Mouse (Mus musculus) forebrain, embryonic 11.5 days (tissue): ENCODE results near the gene Mettl26. TPM values are rescaled to one million over a fixed set of nuclear protein-coding genes. Genes with fewer than 3 reads are reported as not detected.

Experiments used
- ATAC-seq: fragments of 200-750 bp; cut with Nextera tagmentation; replicated peaks from 2 replicates; pipeline ENCODE4 v1.8.0; 2017; ENCODE audit warnings: moderate TSS enrichment; ENCODE audit not compliant: low FRiP score
- DNase-seq: peaks from one replicate; pipeline ENCODE4 v3.0.0-alpha.2; 2017; ENCODE audit warnings: low spot score
- H3K27ac ChIP-seq: fragments of 300-500 bp; sonication (generic); 2 replicates; pipeline ENCODE4 v1.5.1; 2014; ENCODE audit warnings: low read depth, low read length
- H3K27me3 ChIP-seq: fragments of 300-500 bp; sonication (generic); 2 replicates; pipeline ENCODE4 v1.6.1; 2014; ENCODE audit warnings: mild to moderate bottlenecking, low read length, mixed read lengths; ENCODE audit not compliant: control insufficient read depth, insufficient read depth
- H3K36me3 ChIP-seq: fragments of 300-500 bp; sonication (generic); 2 replicates; pipeline ENCODE4 v1.6.1; 2014; ENCODE audit warnings: mild to moderate bottlenecking, low read length, moderate library complexity, mixed read lengths; ENCODE audit not compliant: control insufficient read depth, insufficient read depth
- H3K4me1 ChIP-seq: fragments of 300-500 bp; sonication (generic); replicated peaks from 2 replicates; pipeline ENCODE4 v1.6.1; 2014; ENCODE audit warnings: low read length, mixed read lengths; ENCODE audit not compliant: control insufficient read depth, insufficient read depth
- H3K4me2 ChIP-seq: fragments of 300-500 bp; sonication (generic); 2 replicates; pipeline ENCODE4 v1.6.1; 2014; ENCODE audit warnings: low read depth, mild to moderate bottlenecking, low read length, moderate library complexity, mixed read lengths; ENCODE audit not compliant: severe bottlenecking
- H3K4me3 ChIP-seq: fragments of 300-500 bp; sonication (generic); 2 replicates; pipeline ENCODE4 v1.5.1; 2014; ENCODE audit warnings: low read depth, low read length
- H3K9ac ChIP-seq: fragments of 300-500 bp; sonication (generic); 2 replicates; pipeline ENCODE4 v1.6.1; 2014; ENCODE audit warnings: low read length
- H3K9me3 ChIP-seq: fragments of 300-500 bp; sonication (generic); 2 replicates; pipeline ENCODE4 v1.6.1; 2016; ENCODE audit warnings: low read length, mixed read lengths; ENCODE audit not compliant: control insufficient read depth
- WGBS: fragments of 180-500 bp; shearing (Covaris S2); extraction: QIAGEN DNeasy Blood & Tissue Kit; methylation state at CpG from one replicate; pipeline ENCODE4 v1.1.7; 2014; 5-methylcytosine and 5-hydroxymethylcytosine counted together
- polyA plus RNA-seq: library from polyadenylated mRNA; unstranded; fragments of >200 nt; fragmentation: Nextera tagmentation; extraction: Ambion mirVana; gene quantifications from 2 replicates; pipeline ENCODE4 v1.2.1, GENCODE M21; 2014

The Mettl26 gene
- 63.2 and 65.2 TPM in 2 replicates for polyA plus RNA-seq

- DNase-seq (peak; percentile 97), ATAC-seq (peak; percentile 71)
- H3K9ac ChIP-seq = peak within 1 kb of the TSS; percentile 82
- H3K4me1 ChIP-seq = peaks cover 8% of the 10 kb centered on the region; the same call in 1 of the 2 replicates
- no peaks in the 10 kb centered on the region; the same call in 1 of the 2 replicates for H3K36me3 ChIP-seq
- under 1% methylated on average over 25 of the region's 25 CpGs for WGBS
- no peaks in the 10 kb centered on the region for H3K27me3 ChIP-seq
- peak within 1 kb of the TSS; percentile 87 for H3K4me2 ChIP-seq
- peak within 1 kb of the TSS; percentile 58 for H3K27ac ChIP-seq
- H3K4me3 ChIP-seq = peak within 1 kb of the TSS; percentile 57
- no peaks in the 10 kb centered on the region for H3K9me3 ChIP-seq
These were observed at the start of gene Mettl26 for GRCm38 (mm10) chr17:25874721-25875170. Mettl26 (plus strand) TSS chr17:25875074.

DNA sequence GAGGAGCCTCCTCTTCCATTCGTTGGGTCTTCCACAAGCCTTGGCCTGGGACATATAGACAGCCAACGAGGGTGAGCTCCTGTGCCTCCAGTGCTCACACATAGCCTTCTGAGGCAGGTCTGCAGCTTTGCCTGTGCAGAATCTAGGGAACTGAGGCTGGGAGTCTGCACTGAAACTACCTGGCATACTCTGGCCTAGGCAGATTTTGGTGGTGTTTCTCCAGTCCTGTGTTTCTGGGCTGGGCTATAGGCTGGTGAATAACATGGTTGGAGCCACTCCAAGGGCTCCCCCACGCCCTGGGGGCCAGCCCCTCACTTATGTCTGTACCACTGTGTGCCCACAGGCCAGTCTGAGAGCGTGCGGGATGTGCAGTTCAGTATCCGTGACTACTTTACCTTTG lies 49.6 kb upstream of the Mettl26 start:
- H3K27ac ChIP-seq = no peak overlapping the region
- H3K27me3 ChIP-seq = peaks cover 2% of the 10 kb centered on the region; the same call in 1 of the 2 replicates
- H3K4me1 ChIP-seq = peaks cover 23% of the 10 kb centered on the region
- DNase-seq (no peak), ATAC-seq (no peak)
- WGBS = 94% methylated on average over 6 of the region's 6 CpGs
- H3K9me3 ChIP-seq = no peaks in the 10 kb centered on the region
- peaks cover under 1% of the 10 kb centered on the region; the same call in 1 of the 2 replicates for H3K36me3 ChIP-seq
- H3K4me2 ChIP-seq = 0 out of 2 replicates have a peak overlapping the region, but pooled peaks have one; percentile 5
- peak overlapping the region; percentile 12; the same call in 1 of the 2 replicates for H3K9ac ChIP-seq
- no peak overlapping the region for H3K4me3 ChIP-seq

DNA sequence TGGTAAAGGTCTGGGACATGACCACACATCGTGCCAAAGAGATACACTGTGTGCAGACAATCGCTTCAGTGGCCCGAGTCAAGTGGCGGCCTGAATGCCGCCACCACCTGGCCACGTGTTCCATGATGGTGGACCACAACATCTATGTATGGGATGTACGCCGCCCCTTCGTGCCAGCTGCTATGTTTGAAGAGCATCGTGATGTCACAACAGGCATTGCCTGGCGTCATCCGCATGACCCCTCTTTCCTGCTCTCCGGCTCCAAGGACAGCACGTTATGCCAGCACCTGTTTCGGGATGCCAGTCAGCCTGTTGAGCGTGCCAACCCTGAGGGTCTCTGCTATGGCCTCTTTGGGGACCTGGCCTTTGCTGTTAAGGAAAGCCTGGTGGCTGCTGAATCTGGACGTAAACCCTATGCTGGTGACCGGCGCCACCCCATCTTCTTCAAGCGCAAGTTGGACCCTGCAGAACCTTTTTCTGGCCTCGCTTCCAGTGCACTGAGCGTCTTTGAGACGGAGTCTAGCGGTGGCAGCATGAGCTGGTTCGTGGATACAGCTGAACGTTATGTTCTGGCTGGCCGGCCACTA lies 48.8 kb upstream of the Mettl26 start:
- Histone ChIP-seq H3K4me1 (peaks cover 23% of the 10 kb centered on the region), H3K36me3 (peaks cover 4% of the 10 kb centered on the region; the same call in 1 of the 2 replicates), H3K9me3 (no peaks in the 10 kb centered on the region), H3K4me2 (no peak overlapping the region), H3K4me3 (no peak overlapping the region), H3K27ac (no peak overlapping the region), H3K27me3 (no peaks in the 10 kb centered on the region), H3K9ac (no peak overlapping the region)
- DNase-seq (peak; percentile 48), ATAC-seq (no peak)
- 95% methylated on average over 27 of the region's 27 CpGs for WGBS

DNA sequence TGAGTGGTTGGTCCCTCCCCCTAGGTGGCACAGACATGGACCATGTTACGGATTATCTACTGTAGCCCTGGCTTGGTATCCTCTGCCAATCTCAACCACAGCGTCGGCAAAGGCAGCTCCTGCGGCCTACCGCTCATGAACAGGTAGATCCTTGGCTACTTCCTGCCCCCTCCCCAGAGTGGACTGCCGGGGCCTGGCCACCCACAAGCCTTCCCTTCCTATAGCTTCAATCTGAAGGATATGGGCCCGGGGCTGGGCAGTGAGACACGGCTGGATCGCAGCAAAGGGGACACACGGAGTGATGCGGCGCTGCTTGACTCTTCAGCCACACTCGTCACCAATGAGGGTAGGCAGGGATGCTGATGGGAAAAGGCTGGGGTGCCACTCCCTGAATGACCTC lies 47.9 kb upstream of the Mettl26 start:
- no peaks in the 10 kb centered on the region for H3K27me3 ChIP-seq
- no peak overlapping the region for H3K4me2 ChIP-seq
- ATAC-seq (no peak), DNase-seq (no peak)
- H3K4me3 ChIP-seq = no peak overlapping the region
- H3K36me3 ChIP-seq = peaks cover 9% of the 10 kb centered on the region; the same call in 1 of the 2 replicates
- H3K9ac ChIP-seq = no peak overlapping the region
- 93% methylated on average over 13 of the region's 13 CpGs for WGBS
- no peaks in the 10 kb centered on the region for H3K9me3 ChIP-seq
- H3K4me1 ChIP-seq = peaks cover 30% of the 10 kb centered on the region
- no peak overlapping the region for H3K27ac ChIP-seq

DNA sequence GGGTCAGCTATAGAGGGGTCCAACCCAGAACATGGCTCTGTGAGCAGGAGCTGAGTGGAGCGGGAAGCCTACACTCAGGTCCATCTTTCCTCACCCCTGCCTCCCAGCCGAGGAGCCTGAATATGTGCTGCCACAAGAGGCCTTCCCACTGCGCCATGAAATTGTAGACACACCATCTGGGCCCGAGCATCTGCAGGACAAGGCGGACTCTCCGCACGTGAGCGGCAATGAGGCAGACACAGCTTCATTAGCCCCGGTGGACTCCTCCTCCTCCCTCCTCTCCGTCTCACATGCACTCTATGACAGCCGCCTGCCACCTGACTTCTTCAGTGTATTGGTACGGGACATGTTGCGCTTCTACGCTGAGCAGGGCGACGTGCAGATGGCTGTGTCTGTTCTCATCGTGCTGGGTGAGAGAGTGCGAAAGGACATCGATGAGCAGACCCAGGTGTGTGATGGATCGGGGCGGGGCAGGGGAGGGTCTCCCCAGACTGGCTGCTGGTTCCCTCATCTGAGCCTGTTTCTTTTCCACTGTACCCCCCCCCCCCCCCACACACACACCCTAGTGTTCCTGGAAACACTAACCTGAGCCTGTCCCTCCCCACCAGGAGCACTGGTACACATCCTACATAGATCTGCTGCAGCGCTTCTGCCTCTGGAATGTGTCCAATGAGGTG lies 47.2 kb upstream of the Mettl26 start:
- Histone ChIP-seq H3K4me2 (no peak overlapping the region), H3K9me3 (no peaks in the 10 kb centered on the region), H3K4me3 (no peak overlapping the region), H3K4me1 (peaks cover 31% of the 10 kb centered on the region), H3K9ac (no peak overlapping the region; the same call in 1 of the 2 replicates), H3K27me3 (no peaks in the 10 kb centered on the region), H3K27ac (no peak overlapping the region), H3K36me3 (peaks cover 9% of the 10 kb centered on the region; the same call in 1 of the 2 replicates)
- peak; percentile 49 for DNase-seq
- WGBS = 92% methylated on average over 22 of the region's 22 CpGs
- ATAC-seq = no peak

DNA sequence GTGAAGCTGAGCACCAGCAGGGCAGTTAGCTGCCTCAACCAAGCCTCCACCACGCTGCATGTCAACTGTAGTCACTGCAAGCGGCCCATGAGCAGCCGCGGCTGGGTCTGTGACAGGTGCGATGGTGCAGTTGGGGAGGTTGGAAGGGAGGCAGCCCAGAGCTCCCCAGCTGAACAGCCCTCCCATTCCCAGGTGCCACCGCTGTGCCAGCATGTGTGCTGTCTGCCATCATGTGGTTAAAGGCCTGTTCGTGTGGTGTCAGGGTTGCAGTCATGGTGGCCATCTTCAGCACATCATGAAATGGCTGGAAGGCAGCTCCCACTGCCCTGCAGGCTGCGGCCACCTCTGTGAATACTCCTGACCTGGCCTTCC lies 46.7 kb upstream of the Mettl26 start:
- peaks cover 31% of the 10 kb centered on the region for H3K4me1 ChIP-seq
- ATAC-seq (no peak), DNase-seq (peak; percentile 55)
- H3K27ac ChIP-seq = no peak overlapping the region; the same call in 1 of the 2 replicates
- WGBS = 86% methylated on average over 8 of the region's 8 CpGs
- peaks cover 9% of the 10 kb centered on the region; the same call in 1 of the 2 replicates for H3K36me3 ChIP-seq
- H3K27me3 ChIP-seq = no peaks in the 10 kb centered on the region
- H3K4me3 ChIP-seq = peak overlapping the region; percentile 52
- peak overlapping the region; percentile 86; the same call in 1 of the 2 replicates for H3K4me2 ChIP-seq
- H3K9ac ChIP-seq = no peak overlapping the region; the same call in 1 of the 2 replicates
- no peaks in the 10 kb centered on the region for H3K9me3 ChIP-seq

- Histone ChIP-seq H3K27ac (peak within 1 kb of the TSS; percentile 75), H3K4me2 (peak within 1 kb of the TSS; percentile 86), H3K4me3 (peak within 1 kb of the TSS; percentile 52), H3K9ac (peak within 1 kb of the TSS; percentile 79), H3K4me1 (peaks cover 33% of the 10 kb centered on the region), H3K27me3 (no peaks in the 10 kb centered on the region), H3K9me3 (no peaks in the 10 kb centered on the region), H3K36me3 (peaks cover 9% of the 10 kb centered on the region; the same call in 1 of the 2 replicates)
- ATAC-seq (peak; percentile 48), DNase-seq (peak; percentile 85)
- under 1% methylated on average over 32 of the region's 32 CpGs for WGBS
These were observed 45.9 kb upstream of the Mettl26 start, which contains the start of gene Jmjd8 for GRCm38 (mm10) chr17:25828712-25829557. Jmjd8 (plus strand) TSS chr17:25828867.

DNA sequence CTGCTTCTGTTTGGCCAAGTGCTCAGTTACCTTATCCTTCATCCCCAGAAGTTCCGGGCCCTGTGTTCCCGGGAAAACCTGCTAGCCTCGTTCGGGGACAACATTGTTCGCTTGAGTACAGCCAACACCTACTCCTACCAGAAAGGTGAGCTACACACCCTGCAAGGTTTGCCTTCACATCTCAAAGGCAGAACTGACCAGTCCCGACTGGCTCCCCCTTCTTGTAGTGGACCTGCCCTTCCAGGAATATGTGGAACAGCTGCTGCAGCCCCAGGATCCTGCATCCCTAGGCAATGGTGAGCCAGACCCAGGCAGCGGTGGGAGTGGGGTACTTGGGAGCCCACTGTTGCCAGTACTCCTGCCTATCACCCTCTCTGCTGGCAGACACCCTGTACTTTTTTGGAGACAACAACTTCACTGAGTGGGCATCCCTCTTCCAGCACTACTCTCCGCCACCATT lies 45.3 kb upstream of the Mettl26 start:
- WGBS = 47% methylated on average over 8 of the region's 8 CpGs
- H3K9me3 ChIP-seq = no peaks in the 10 kb centered on the region
- peak overlapping the region; percentile 79 for H3K9ac ChIP-seq
- peak overlapping the region; percentile 75 for H3K27ac ChIP-seq
- peaks cover 9% of the 10 kb centered on the region; the same call in 1 of the 2 replicates for H3K36me3 ChIP-seq
- peaks cover 34% of the 10 kb centered on the region for H3K4me1 ChIP-seq
- DNase-seq = peak; percentile 58
- ATAC-seq = no peak
- H3K4me3 ChIP-seq = peak overlapping the region; percentile 52
- H3K4me2 ChIP-seq = peak overlapping the region; percentile 86
- no peaks in the 10 kb centered on the region for H3K27me3 ChIP-seq
